Mouse (Mus musculus) MEL (cell line): Measurements from ENCODE around the gene Hexdc. TPM values are rescaled to one million over a fixed set of nuclear protein-coding genes. Genes with fewer than 3 reads are reported as not detected.

Experiments
- DNase-seq: peaks from one replicate; pipeline ENCODE4 v3.0.0; 2011; ENCODE audit warnings: low read depth, low spot score
- H3K27ac ChIP-seq: 2 replicates; pipeline ENCODE4 v1.5.1; 2012; ENCODE audit warnings: low read depth, mild to moderate bottlenecking, control low read depth, low read length, moderate library complexity; ENCODE audit not compliant: control insufficient read depth
- H3K27me3 ChIP-seq, 2 experiments: fragments of 150-350 bp in 1 of 2; sonication (generic) in 1 of 2; 2 replicates each; pipeline ENCODE4 v1.6.1; 2012; ENCODE audit warnings: low read length in 2 of 2, mild to moderate bottlenecking in 2 of 2, improper control_type of control experiment in 1 of 2, moderate library complexity in 1 of 2; ENCODE audit not compliant: insufficient read depth in 2 of 2, control insufficient read depth in 1 of 2
- H3K36me3 ChIP-seq, 2 experiments: 2 replicates each; pipeline ENCODE4 v1.6.1; 2012 to 2014; ENCODE audit warnings: low read length in 2 of 2, improper control_type of control experiment in 1 of 2, inconsistent platforms in 1 of 2, mild to moderate bottlenecking in 1 of 2; ENCODE audit not compliant: insufficient read depth in 2 of 2, control insufficient read depth in 1 of 2
- H3K4me1 ChIP-seq, 2 experiments: fragments of 150-350 bp in 1 of 2; sonication (generic) in 1 of 2; 2 replicates each; pipeline ENCODE4 v1.6.1; 2012; ENCODE audit warnings: low read length in 2 of 2, improper control_type of control experiment in 1 of 2, mild to moderate bottlenecking in 1 of 2; ENCODE audit not compliant: insufficient read depth in 2 of 2, control insufficient read depth in 1 of 2
- H3K4me3 ChIP-seq, 2 experiments: fragments of 150-350 bp in 1 of 2; sonication (generic) in 1 of 2; 2 replicates each; pipeline ENCODE4 v1.5.1; 2012; ENCODE audit warnings: low read depth in 2 of 2, low read length in 2 of 2, mild to moderate bottlenecking in 2 of 2, moderate library complexity in 2 of 2, control low read depth in 1 of 2, improper control_type of control experiment in 1 of 2; ENCODE audit not compliant: control insufficient read depth in 1 of 2, insufficient read depth in 1 of 2
- H3K79me2 ChIP-seq: 2 replicates; pipeline ENCODE4 v1.6.1; 2012; ENCODE audit warnings: mild to moderate bottlenecking, low read length, moderate library complexity; ENCODE audit not compliant: control insufficient read depth, poor library complexity, insufficient read depth
- H3K9ac ChIP-seq: 2 replicates; pipeline ENCODE4 v1.6.1; 2012; ENCODE audit warnings: low read depth, mild to moderate bottlenecking, control low read depth, low read length, moderate library complexity; ENCODE audit not compliant: control insufficient read depth, poor library complexity, severe bottlenecking
- H3K9me3 ChIP-seq: fragments of 150-350 bp; sonication (generic); replicated peaks from 2 replicates; pipeline ENCODE4 v1.6.1; 2012; ENCODE audit warnings: mild to moderate bottlenecking, low read length, improper control_type of control experiment, moderate library complexity; ENCODE audit not compliant: insufficient read depth
- BHLHE40 ChIP-seq: IDR thresholded peaks from 2 replicates; pipeline ENCODE4 v1.6.1; 2012; ENCODE audit warnings: low read depth, mild to moderate bottlenecking, inconsistent platforms, low read length, improper control_type of control experiment, borderline replicate concordance
- CHD2 ChIP-seq: IDR thresholded peaks from 2 replicates; pipeline ENCODE4 v1.6.1; 2011; ENCODE audit warnings: low read length, improper control_type of control experiment
- CTCF ChIP-seq, 3 experiments: IDR thresholded peaks in 2 of 3; conservative IDR thresholded peaks in 1 of 3; 2 replicates each; pipeline ENCODE4 v1.5.1; 2011 to 2012; ENCODE audit warnings: low read length in 3 of 3, low read depth in 2 of 3, mild to moderate bottlenecking in 2 of 3, improper control_type of control experiment in 1 of 3, inconsistent platforms in 1 of 3, mixed read lengths in 1 of 3, moderate library complexity in 1 of 3; ENCODE audit not compliant: control insufficient read depth in 1 of 3, insufficient read depth in 1 of 3, poor library complexity in 1 of 3, severe bottlenecking in 1 of 3
- E2F4 ChIP-seq: IDR thresholded peaks from 2 replicates; pipeline ENCODE4 v1.6.1; 2011; ENCODE audit warnings: low read depth, low read length, improper control_type of control experiment, borderline replicate concordance
- ELF1 ChIP-seq: IDR thresholded peaks from 2 replicates; pipeline ENCODE4 v1.6.1; 2014; ENCODE audit warnings: low read depth, mild to moderate bottlenecking, inconsistent platforms, low read length, improper control_type of control experiment, moderate library complexity
- EP300 ChIP-seq, 2 experiments: IDR thresholded peaks; 2 replicates each; pipeline ENCODE4 v1.6.1; 2011; ENCODE audit warnings: improper control_type of control experiment in 2 of 2, low read length in 2 of 2, low read depth in 1 of 2, mild to moderate bottlenecking in 1 of 2
- ETS1 ChIP-seq: IDR thresholded peaks from 2 replicates; pipeline ENCODE4 v1.6.1; 2012; ENCODE audit warnings: low read depth, mild to moderate bottlenecking, inconsistent platforms, low read length, improper control_type of control experiment, moderate library complexity
- GABPA ChIP-seq: IDR thresholded peaks from 2 replicates; pipeline ENCODE4 v1.6.1; 2012; ENCODE audit warnings: low read depth, mild to moderate bottlenecking, inconsistent platforms, low read length, improper control_type of control experiment, moderate library complexity
- GATA1 ChIP-seq: IDR thresholded peaks from 2 replicates; pipeline ENCODE4 v1.6.1; 2011; ENCODE audit warnings: low read depth, low read length, improper control_type of control experiment
- HCFC1 ChIP-seq: IDR thresholded peaks from 2 replicates; pipeline ENCODE4 v1.6.1; 2012; ENCODE audit warnings: low read depth, mild to moderate bottlenecking, inconsistent platforms, low read length, improper control_type of control experiment, moderate library complexity
- KAT2A ChIP-seq: conservative IDR thresholded peaks from 2 replicates; pipeline ENCODE4 v1.6.1; 2012; ENCODE audit warnings: low read depth, low read length, improper control_type of control experiment, inconsistent platforms
- MAFK ChIP-seq: IDR thresholded peaks from 2 replicates; pipeline ENCODE4 v1.6.1; 2011; ENCODE audit warnings: low read depth, mild to moderate bottlenecking, low read length, improper control_type of control experiment, borderline replicate concordance
- MAX ChIP-seq: IDR thresholded peaks from 2 replicates; pipeline ENCODE4 v1.6.1; 2011; ENCODE audit warnings: low read length, improper control_type of control experiment
- MAZ ChIP-seq: IDR thresholded peaks from 2 replicates; pipeline ENCODE4 v1.6.1; 2012; ENCODE audit warnings: low read depth, mild to moderate bottlenecking, inconsistent platforms, low read length, improper control_type of control experiment
- MXI1 ChIP-seq: IDR thresholded peaks from 2 replicates; pipeline ENCODE4 v1.6.1; 2011; ENCODE audit warnings: mild to moderate bottlenecking, low read depth, low read length, improper control_type of control experiment
- MYC ChIP-seq: IDR thresholded peaks from 2 replicates; pipeline ENCODE4 v1.6.1; 2011; ENCODE audit warnings: low read depth, mild to moderate bottlenecking, low read length, improper control_type of control experiment, moderate library complexity
- NELFE ChIP-seq: IDR thresholded peaks from 2 replicates; pipeline ENCODE4 v1.6.1; 2011; ENCODE audit warnings: low read depth, low read length, improper control_type of control experiment
- NRF1 ChIP-seq: IDR thresholded peaks from 2 replicates; pipeline ENCODE4 v1.6.1; 2014; ENCODE audit warnings: low read depth, mild to moderate bottlenecking, inconsistent platforms, low read length, improper control_type of control experiment, moderate library complexity; ENCODE audit not compliant: poor library complexity, insufficient read depth, severe bottlenecking
- POLR2A ChIP-seq, 2 experiments: IDR thresholded peaks; 2 replicates each; pipeline ENCODE4 v1.6.1; 2011 to 2012; ENCODE audit warnings: low read length in 2 of 2, mild to moderate bottlenecking in 2 of 2, control low read depth in 1 of 2, improper control_type of control experiment in 1 of 2, low read depth in 1 of 2, moderate library complexity in 1 of 2; ENCODE audit not compliant: control insufficient read depth in 1 of 2, insufficient read depth in 1 of 2, poor library complexity in 1 of 2
- POLR2AphosphoS2 ChIP-seq: IDR thresholded peaks from 2 replicates; pipeline ENCODE4 v1.6.1; 2011; ENCODE audit warnings: low read length, improper control_type of control experiment
- POLR2AphosphoS5 ChIP-seq: IDR thresholded peaks from 2 replicates; pipeline ENCODE4 v1.6.1; 2012; ENCODE audit warnings: low read depth, borderline replicate concordance, mild to moderate bottlenecking, inconsistent platforms, low read length, moderate library complexity, mixed read lengths
- RAD21 ChIP-seq: IDR thresholded peaks from 2 replicates; pipeline ENCODE4 v1.6.1; 2011; ENCODE audit warnings: mild to moderate bottlenecking, low read depth, low read length, improper control_type of control experiment
- RCOR1 ChIP-seq: IDR thresholded peaks from 2 replicates; pipeline ENCODE4 v1.6.1; 2012; ENCODE audit warnings: low read depth, mild to moderate bottlenecking, inconsistent platforms, low read length, improper control_type of control experiment
- SIN3A ChIP-seq: IDR thresholded peaks from 2 replicates; pipeline ENCODE4 v1.6.1; 2012; ENCODE audit warnings: low read length, improper control_type of control experiment, inconsistent platforms
- SMC3 ChIP-seq: IDR thresholded peaks from 2 replicates; pipeline ENCODE4 v1.6.1; 2011; ENCODE audit warnings: low read depth, low read length, improper control_type of control experiment
- TAL1 ChIP-seq: IDR thresholded peaks from 2 replicates; pipeline ENCODE4 v1.6.1; 2012; ENCODE audit warnings: mild to moderate bottlenecking, inconsistent platforms, low read length, moderate library complexity, mixed read lengths
- TBP ChIP-seq: IDR thresholded peaks from 2 replicates; pipeline ENCODE4 v1.8.0; 2011; ENCODE audit warnings: low read depth, low read length, improper control_type of control experiment
- UBTF ChIP-seq: IDR thresholded peaks from 2 replicates; pipeline ENCODE4 v1.6.1; 2012; ENCODE audit warnings: low read depth, mild to moderate bottlenecking, inconsistent platforms, low read length, improper control_type of control experiment, moderate library complexity, borderline replicate concordance; ENCODE audit not compliant: insufficient read depth
- USF1 ChIP-seq: IDR thresholded peaks from 2 replicates; pipeline ENCODE4 v1.6.1; 2014; ENCODE audit warnings: low read depth, mild to moderate bottlenecking, inconsistent platforms, low read length, improper control_type of control experiment, moderate library complexity
- USF2 ChIP-seq, 2 experiments: IDR thresholded peaks; 2 replicates each; pipeline ENCODE4 v1.6.1; 2011 to 2012; ENCODE audit warnings: improper control_type of control experiment in 2 of 2, low read length in 2 of 2, borderline replicate concordance in 1 of 2, inconsistent platforms in 1 of 2, low read depth in 1 of 2, mild to moderate bottlenecking in 1 of 2; ENCODE audit not compliant: insufficient read depth in 1 of 2
- ZC3H11A ChIP-seq: IDR thresholded peaks from 2 replicates; pipeline ENCODE4 v1.6.1; 2012; ENCODE audit warnings: low read depth, mild to moderate bottlenecking, inconsistent platforms, low read length, improper control_type of control experiment
- ZKSCAN1 ChIP-seq: IDR thresholded peaks from 2 replicates; pipeline ENCODE4 v1.6.1; 2012; ENCODE audit warnings: low read depth, mild to moderate bottlenecking, inconsistent platforms, low read length, improper control_type of control experiment, moderate library complexity
- ZMIZ1 ChIP-seq: IDR thresholded peaks from 2 replicates; pipeline ENCODE4 v1.6.1; 2012; ENCODE audit warnings: low read depth, mild to moderate bottlenecking, inconsistent platforms, low read length, improper control_type of control experiment, moderate library complexity
- ZNF384 ChIP-seq: IDR thresholded peaks from 2 replicates; pipeline ENCODE4 v1.6.1; 2012; ENCODE audit warnings: low read depth, mild to moderate bottlenecking, inconsistent platforms, low read length, improper control_type of control experiment
- polyA plus RNA-seq, 2 experiments: library from polyadenylated mRNA; stranded (reverse) in 1 of 2; unstranded in 1 of 2; fragments of >175 nt in 1 of 2; fragments of >200 nt in 1 of 2; gene quantifications; 2 replicates each; pipeline versions ENCODE4 v1.2.1 to v1.2.4; 2012; ENCODE audit warnings: low replicate concordance in 2 of 2, low read depth in 1 of 2; ENCODE audit not compliant: insufficient read length in 2 of 2, insufficient read depth in 1 of 2, missing spikeins in 1 of 2
- total RNA-seq: library from RNA; depleted of rRNA; stranded (reverse); fragments of 300-350 nt; gene quantifications from 2 replicates; pipeline ENCODE4 v1.2.3, GENCODE M21; 2012; rRNA removed

The Hexdc gene
- total RNA-seq (6.4 and 7.1 TPM in 2 replicates), polyA plus RNA-seq (1 to 10 TPM in 1 of 2 experiments, not detected in 1; 9.0 TPM)

GRCm38 (mm10) chr11:121204161-121205006 lies at the start of gene Hexdc, which contains the start of gene Ogfod3:
Gene Hexdc (plus strand): TSS chr11:121204433.
Gene Ogfod3 (minus strand): TSS chr11:121204711.
- Histone ChIP-seq H3K4me3 (peak within 1 kb of the TSS; percentile 65 to 81), H3K4me1 (peaks cover 0 to 4% of the 10 kb centered on the region in 2 experiments; a peak in 1 of 4 replicates), H3K9me3 (no peaks in the 10 kb centered on the region), H3K36me3 (peaks cover 0 to 2% of the 10 kb centered on the region in 2 experiments; a peak in 1 of 4 replicates), H3K79me2 (no peaks in the 10 kb centered on the region; the same call in 1 of the 2 replicates), H3K9ac (peak within 1 kb of the TSS; percentile 73), H3K27me3 (no peaks in the 10 kb centered on the region), H3K27ac (peak within 1 kb of the TSS; percentile 35)
- DNase-seq: peak; percentile 100
- TF ChIP-seq SIN3A (peak; percentile 76), ZC3H11A (no peak), CTCF (IDR thresholded peaks at IDR 0.05 in 2 of 3, conservative IDR thresholded peaks at IDR 0.05 in 1 of 3; ENCODE audit: control insufficient read depth in 1 of 3, insufficient read depth in 1 of 3, low read depth in 2 of 3, low read length in 3 of 3, poor library complexity in 1 of 3, severe bottlenecking in 1 of 3) (peak in 1 of 3 experiments; percentile 8; a peak in 1 of 6 replicates), KAT2A (no peak; the same call in 1 of the 2 replicates), EP300 (IDR thresholded peaks at IDR 0.05; ENCODE audit: low read depth in 1 of 2, low read length in 2 of 2) (no peak), SMC3 (no peak), MAZ (peak; percentile 99), POLR2AphosphoS2 (peak; percentile 90), ZMIZ1 (peak; percentile 58; the same call in 1 of the 2 replicates), MXI1 (peak; percentile 92; the same call in 1 of the 2 replicates), POLR2AphosphoS5 (no peak), UBTF (no peak), ELF1 (peak; percentile 27; the same call in 1 of the 2 replicates), POLR2A (IDR thresholded peaks at IDR 0.05; ENCODE audit: control insufficient read depth in 1 of 2, insufficient read depth in 1 of 2, low read depth in 1 of 2, low read length in 2 of 2, poor library complexity in 1 of 2) (peak; percentile 64 to 87; a peak in 3 of 4 replicates), CHD2 (no peak), ZKSCAN1 (no peak), USF2 (IDR thresholded peaks at IDR 0.05; ENCODE audit: borderline replicate concordance in 1 of 2, insufficient read depth in 1 of 2, low read depth in 1 of 2, low read length in 2 of 2) (no peak), GABPA (no peak), TBP (no peak), MAX (peak; percentile 53), MAFK (no peak), RCOR1 (no peak), USF1 (no peak), ZNF384 (no peak), E2F4 (peak; percentile 68; the same call in 1 of the 2 replicates), NELFE (peak; percentile 86), HCFC1 (peak; percentile 83), BHLHE40 (no peak), MYC (no peak; the same call in 1 of the 2 replicates), ETS1 (no peak), RAD21 (no peak), GATA1 (no peak), NRF1 (peak; percentile 50; the same call in 1 of the 2 replicates), TAL1 (no peak)
